Mouse (Mus musculus) heart, postnatal 0 days (tissue): ENCODE data around the gene Cyp24a1.

ENCODE experiments used
- CTCF ChIP-seq: IDR thresholded peaks from 2 replicates; pipeline ENCODE4 v1.5.1; 2016; ENCODE audit warnings: antibody characterized with exemption, control low read depth, low read depth
- EP300 ChIP-seq: IDR thresholded peaks from 2 replicates; pipeline ENCODE4 v1.6.1; 2016; ENCODE audit warnings: antibody characterized with exemption, low read depth

DNA sequence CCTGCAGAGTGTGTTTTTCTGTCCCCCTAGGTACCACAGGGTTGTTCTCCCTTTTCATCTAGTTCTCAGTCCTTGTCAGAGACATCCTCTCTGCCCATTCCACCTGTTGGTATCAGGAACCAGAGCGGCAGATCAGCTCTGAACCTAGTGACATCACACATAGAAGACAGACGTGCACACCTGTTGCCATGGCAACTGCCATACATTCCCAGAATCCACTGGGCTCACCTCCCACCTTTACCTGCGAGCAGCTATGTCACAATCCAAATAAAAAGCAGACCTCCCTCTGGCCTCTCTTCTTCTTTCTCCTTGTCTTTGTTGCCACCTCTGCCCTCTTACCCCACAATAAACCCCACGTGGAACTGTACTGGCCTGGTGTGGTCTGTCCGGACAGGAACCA lies 26.4 kb downstream of the Cyp24a1 start:
- no peak for TF ChIP-seq CTCF
- TF ChIP-seq EP300: no peak
